Mouse (Mus musculus): Measurements from ENCODE around the gene Orai1. TPM values are rescaled to one million over a fixed set of nuclear protein-coding genes. Genes with fewer than 3 reads are reported as not detected.
A peak's percentile ranks its signal among the peaks of the same experiment; 100 is the strongest.

Gene Orai1
- polyA plus RNA-seq, 1 experiment, result 63.2 TPM

- H3K4me3 ChIP-seq (ENCODE audit: insufficient read depth, low read depth, low read length), result no peak overlapping the region
- TF ChIP-seq CTCF (conservative IDR thresholded peaks at IDR 0.05; ENCODE audit: insufficient read depth, insufficient read length, low read depth, low read length) (no peak), POLR2A (IDR thresholded peaks at IDR 0.05; ENCODE audit: low read depth, low read length) (no peak)
- H3K27ac ChIP-seq (ENCODE audit: insufficient read depth, low read depth, low read length), result peak overlapping the region; percentile 49; the same call in 1 of the 2 replicates
Observed at GRCm38 (mm10) chr5:123023049-123023448, 8.2 kb downstream of the Orai1 start.

DNA sequence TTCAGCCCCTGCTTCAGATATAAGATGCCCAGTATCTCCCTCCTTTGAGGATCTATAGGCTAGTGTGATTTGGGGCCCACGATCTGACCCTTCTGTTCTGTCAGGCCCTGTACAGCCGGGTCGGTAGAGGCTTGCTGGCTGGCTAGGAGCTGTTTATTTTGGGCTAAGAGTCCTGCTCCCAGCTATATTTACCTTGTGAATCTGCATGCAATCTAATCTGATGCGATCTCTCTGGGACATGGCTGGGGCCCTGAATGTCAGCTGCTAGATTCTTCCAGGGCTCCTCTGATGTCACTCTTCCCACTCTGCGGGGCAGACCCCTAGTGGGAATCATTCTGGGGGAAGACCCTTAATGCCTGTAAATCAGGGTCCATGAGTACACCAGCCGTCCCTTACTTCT lies 9.4 kb downstream of the Orai1 start:
- Histone ChIP-seq H3K27ac (ENCODE audit: insufficient read depth, low read depth, low read length) (no peak overlapping the region), H3K36me3 (ENCODE audit: control insufficient read depth, insufficient read depth, low read length) (no peaks in the 10 kb centered on the region), H3K4me3 (ENCODE audit: insufficient read depth, low read depth, low read length) (no peak overlapping the region), H3K4me1 (ENCODE audit: control insufficient read depth, insufficient read depth, low read length) (peaks cover 15% of the 10 kb centered on the region), H3K27me3 (replicated peaks; ENCODE audit: control insufficient read depth, insufficient read depth, low read length) (no peaks in the 10 kb centered on the region)
- WGBS, result 86% methylated on average over 6 of the region's 6 CpGs
- TF ChIP-seq POLR2A (IDR thresholded peaks at IDR 0.05; ENCODE audit: low read depth, low read length), result no peak
- TF ChIP-seq CTCF (conservative IDR thresholded peaks at IDR 0.05; ENCODE audit: insufficient read depth, insufficient read length, low read depth, low read length), result no peak
- no peak for DNase-seq

More at GRCm38 (mm10) chr5:123023049-123023448, 8.2 kb downstream of the Orai1 start:
- Histone ChIP-seq H3K36me3 (ENCODE audit: control insufficient read depth, insufficient read depth, low read length) (no peaks in the 10 kb centered on the region), H3K4me1 (ENCODE audit: control insufficient read depth, insufficient read depth, low read length) (peaks cover 19% of the 10 kb centered on the region), H3K27me3 (replicated peaks; ENCODE audit: control insufficient read depth, insufficient read depth, low read length) (no peaks in the 10 kb centered on the region)
- DNase-seq, result peak; percentile 92
- WGBS, result 35% methylated on average over 6 of the region's 6 CpGs

- 29% methylated on average over 9 of the region's 9 CpGs for WGBS
- peak; percentile 68 for DNase-seq
- no peaks in the 10 kb centered on the region for H3K36me3 ChIP-seq (ENCODE audit: control insufficient read depth, insufficient read depth, low read length)
- no peak overlapping the region for H3K27ac ChIP-seq (ENCODE audit: insufficient read depth, low read depth, low read length)
- TF ChIP-seq POLR2A (IDR thresholded peaks at IDR 0.05; ENCODE audit: low read depth, low read length), result no peak
- TF ChIP-seq CTCF (conservative IDR thresholded peaks at IDR 0.05; ENCODE audit: insufficient read depth, insufficient read length, low read depth, low read length), result no peak
- H3K4me3 ChIP-seq (ENCODE audit: insufficient read depth, low read depth, low read length), result no peak overlapping the region
- no peaks in the 10 kb centered on the region for H3K27me3 ChIP-seq (replicated peaks; ENCODE audit: control insufficient read depth, insufficient read depth, low read length)
- H3K4me1 ChIP-seq (ENCODE audit: control insufficient read depth, insufficient read depth, low read length), result peaks cover 15% of the 10 kb centered on the region; the same call in 1 of the 2 replicates
Observed at GRCm38 (mm10) chr5:123024965-123025573, 10.2 kb downstream of the Orai1 start.

- DNase-seq, result peak; percentile 53
- peaks cover 15% of the 10 kb centered on the region; the same call in 1 of the 2 replicates for H3K4me1 ChIP-seq (ENCODE audit: control insufficient read depth, insufficient read depth, low read length)
- TF ChIP-seq POLR2A (IDR thresholded peaks at IDR 0.05; ENCODE audit: low read depth, low read length), result no peak
- TF ChIP-seq CTCF (conservative IDR thresholded peaks at IDR 0.05; ENCODE audit: insufficient read depth, insufficient read length, low read depth, low read length), result no peak
- WGBS, result 65% methylated on average over 6 of the region's 6 CpGs
- H3K4me3 ChIP-seq (ENCODE audit: insufficient read depth, low read depth, low read length), result no peak overlapping the region
- H3K27ac ChIP-seq (ENCODE audit: insufficient read depth, low read depth, low read length), result no peak overlapping the region
- H3K27me3 ChIP-seq (replicated peaks; ENCODE audit: control insufficient read depth, insufficient read depth, low read length), result no peaks in the 10 kb centered on the region
- H3K36me3 ChIP-seq (ENCODE audit: control insufficient read depth, insufficient read depth, low read length), result no peaks in the 10 kb centered on the region
Observed at GRCm38 (mm10) chr5:123026414-123026813, 11.5 kb downstream of the Orai1 start.

DNA sequence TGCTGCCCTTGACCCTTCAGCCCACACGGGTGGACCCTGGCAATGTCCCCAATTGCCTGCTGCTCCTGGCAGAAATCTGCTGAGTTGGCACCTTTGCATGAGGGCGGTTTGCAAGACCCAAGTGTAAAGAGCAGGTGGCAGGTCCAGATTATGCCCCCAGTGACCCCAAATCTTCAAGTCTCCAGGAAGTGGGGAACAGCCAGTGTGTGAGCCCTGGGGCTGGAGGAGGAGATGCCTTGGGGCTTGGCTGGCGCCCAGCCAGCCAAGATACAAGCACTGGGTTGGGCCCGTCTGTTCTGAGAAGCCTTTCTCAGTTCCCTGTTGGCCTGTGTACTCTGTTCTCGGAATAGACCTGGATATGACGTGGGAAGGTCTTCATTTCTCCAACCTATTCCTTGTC lies 12.6 kb downstream of the Orai1 start:
- no peaks in the 10 kb centered on the region for H3K27me3 ChIP-seq (replicated peaks; ENCODE audit: control insufficient read depth, insufficient read depth, low read length)
- H3K36me3 ChIP-seq (ENCODE audit: control insufficient read depth, insufficient read depth, low read length), result no peaks in the 10 kb centered on the region
- no peak overlapping the region for H3K4me3 ChIP-seq (ENCODE audit: insufficient read depth, low read depth, low read length)
- peak; percentile 74 for DNase-seq
- 36% methylated on average over 6 of the region's 6 CpGs for WGBS
- H3K4me1 ChIP-seq (ENCODE audit: control insufficient read depth, insufficient read depth, low read length), result peaks cover 15% of the 10 kb centered on the region; the same call in 1 of the 2 replicates
- no peak overlapping the region for H3K27ac ChIP-seq (ENCODE audit: insufficient read depth, low read depth, low read length)
- TF ChIP-seq CTCF (conservative IDR thresholded peaks at IDR 0.05; ENCODE audit: insufficient read depth, insufficient read length, low read depth, low read length) (no peak), POLR2A (IDR thresholded peaks at IDR 0.05; ENCODE audit: low read depth, low read length) (no peak)

DNA sequence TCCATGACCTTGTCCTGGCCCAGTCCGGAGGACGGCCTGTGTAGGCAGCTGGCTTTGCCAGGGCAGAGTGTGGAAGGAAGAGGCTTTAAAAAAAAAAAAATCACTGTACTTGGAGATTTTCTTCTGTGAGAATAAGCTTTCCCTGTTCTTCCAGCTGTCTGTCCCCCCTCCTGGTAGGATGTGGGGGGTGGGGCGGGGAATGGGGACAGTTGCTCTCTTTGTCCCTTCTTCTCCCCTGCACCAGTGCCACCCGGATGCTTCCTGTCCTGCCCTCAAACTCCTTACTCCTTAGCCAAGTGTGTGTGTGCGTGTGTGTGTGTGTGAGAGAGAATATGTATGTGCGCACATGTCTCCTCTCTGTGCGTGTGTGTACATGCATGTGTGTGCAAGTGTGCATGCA lies 14.9 kb downstream of the Orai1 start:
- DNase-seq, result no peak
- TF ChIP-seq POLR2A (IDR thresholded peaks at IDR 0.05; ENCODE audit: low read depth, low read length) (no peak), CTCF (conservative IDR thresholded peaks at IDR 0.05; ENCODE audit: insufficient read depth, insufficient read length, low read depth, low read length) (no peak)
- peaks cover 12% of the 10 kb centered on the region; the same call in 1 of the 2 replicates for H3K4me1 ChIP-seq (ENCODE audit: control insufficient read depth, insufficient read depth, low read length)
- H3K4me3 ChIP-seq (ENCODE audit: insufficient read depth, low read depth, low read length), result no peak overlapping the region
- no peaks in the 10 kb centered on the region for H3K36me3 ChIP-seq (ENCODE audit: control insufficient read depth, insufficient read depth, low read length)
- no peak overlapping the region for H3K27ac ChIP-seq (ENCODE audit: insufficient read depth, low read depth, low read length)
- 84% methylated on average over 7 of the region's 7 CpGs for WGBS
- H3K27me3 ChIP-seq (replicated peaks; ENCODE audit: control insufficient read depth, insufficient read depth, low read length), result no peaks in the 10 kb centered on the region

DNA sequence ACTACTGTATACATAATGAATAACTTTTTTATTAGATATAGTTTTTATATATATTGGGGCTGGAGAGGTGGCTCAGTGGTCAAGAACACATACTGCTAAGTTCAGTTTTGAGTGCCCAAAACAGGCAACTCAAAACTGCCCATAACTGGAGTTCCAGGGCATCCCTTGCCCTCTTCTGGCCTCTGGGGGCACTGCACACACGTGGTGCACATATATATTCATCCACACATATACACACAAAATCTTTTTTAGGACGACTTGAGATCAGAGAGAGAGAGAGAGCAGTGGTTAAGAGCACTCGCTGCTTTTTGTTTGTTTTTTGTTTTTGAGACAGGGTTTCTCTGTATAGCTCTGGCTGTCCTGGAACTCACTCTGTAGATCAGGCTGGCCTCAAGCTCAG lies 16.4 kb downstream of the Orai1 start:
- Histone ChIP-seq H3K27ac (ENCODE audit: insufficient read depth, low read depth, low read length) (no peak overlapping the region), H3K36me3 (ENCODE audit: control insufficient read depth, insufficient read depth, low read length) (no peaks in the 10 kb centered on the region), H3K4me3 (ENCODE audit: insufficient read depth, low read depth, low read length) (no peak overlapping the region), H3K4me1 (ENCODE audit: control insufficient read depth, insufficient read depth, low read length) (peaks cover 9% of the 10 kb centered on the region; the same call in 1 of the 2 replicates), H3K27me3 (replicated peaks; ENCODE audit: control insufficient read depth, insufficient read depth, low read length) (no peaks in the 10 kb centered on the region)
- TF ChIP-seq CTCF (conservative IDR thresholded peaks at IDR 0.05; ENCODE audit: insufficient read depth, insufficient read length, low read depth, low read length), result no peak
- TF ChIP-seq POLR2A (IDR thresholded peaks at IDR 0.05; ENCODE audit: low read depth, low read length), result no peak
- WGBS, result 100% methylated on average over 3 of the region's 3 CpGs
- DNase-seq, result no peak
